Mouse (Mus musculus) frontal cortex, postnatal 25 days (tissue): Measurements from ENCODE around the gene Abhd14b.
A peak's percentile ranks its signal among the peaks of the same experiment; 100 is the strongest.

ENCODE experiments used
- DNase-seq, 2 experiments: peaks; one replicate each; pipeline ENCODE4 v3.0.0; 2022; ENCODE audit warnings: low spot score in 2 of 2

Abhd14b gene

GRCm38 (mm10) chr9:106447348-106447747 lies at the start of gene Abhd14b, which contains the start of gene Abhd14a:
Gene Abhd14b, plus strand, starts transcription at chr9:106447459.
Gene Abhd14a, minus strand, starts transcription at chr9:106447678.
- peak; percentile 84 to 89 for DNase-seq

GRCm38 (mm10) chr9:106397733-106398132 lies 49.5 kb upstream of the Abhd14b start:
- no peak for DNase-seq

- no peak for DNase-seq
Measured at GRCm38 (mm10) chr9:106398667-106399311, 48.5 kb upstream of the Abhd14b start.

GRCm38 (mm10) chr9:106399808-106400207 lies 47.5 kb upstream of the Abhd14b start:
- no peak for DNase-seq

GRCm38 (mm10) chr9:106402149-106402548 lies 45.1 kb upstream of the Abhd14b start:
- no peak for DNase-seq

- DNase-seq = no peak
Measured at GRCm38 (mm10) chr9:106402607-106403375, 44.5 kb upstream of the Abhd14b start.

- DNase-seq = no peak
Measured at GRCm38 (mm10) chr9:106405275-106405674, 42.0 kb upstream of the Abhd14b start.

- DNase-seq = no peak
Measured at GRCm38 (mm10) chr9:106406443-106407078, 40.7 kb upstream of the Abhd14b start.

GRCm38 (mm10) chr9:106409096-106409495 lies 38.2 kb upstream of the Abhd14b start:
- DNase-seq = no peak

GRCm38 (mm10) chr9:106410086-106410650 lies 37.1 kb upstream of the Abhd14b start:
- DNase-seq = no peak

- DNase-seq = no peak
Measured at GRCm38 (mm10) chr9:106411091-106411594, 36.1 kb upstream of the Abhd14b start.

- DNase-seq = no peak
Measured at GRCm38 (mm10) chr9:106411729-106412128, 35.5 kb upstream of the Abhd14b start.

GRCm38 (mm10) chr9:106412210-106412609 lies 35.0 kb upstream of the Abhd14b start:
- DNase-seq = no peak

- no peak for DNase-seq
Measured at GRCm38 (mm10) chr9:106413606-106414005, 33.7 kb upstream of the Abhd14b start.

- DNase-seq = no peak
Measured at GRCm38 (mm10) chr9:106416826-106417225, 30.4 kb upstream of the Abhd14b start.

- DNase-seq = peak; percentile 88 to 92
Measured at GRCm38 (mm10) chr9:106417841-106418625, 29.2 kb upstream of the Abhd14b start.

GRCm38 (mm10) chr9:106420608-106421007 lies 26.7 kb upstream of the Abhd14b start:
- no peak for DNase-seq

GRCm38 (mm10) chr9:106421033-106421864 lies 26.0 kb upstream of the Abhd14b start:
- DNase-seq = no peak

- peak; percentile 69 to 88 for DNase-seq
Measured at GRCm38 (mm10) chr9:106421865-106422160, 25.4 kb upstream of the Abhd14b start.

- DNase-seq = no peak
Measured at GRCm38 (mm10) chr9:106428719-106429220, 18.5 kb upstream of the Abhd14b start.
